Mouse (Mus musculus): Measurements from ENCODE around the gene Bcl11a. TPM values are rescaled to one million over a fixed set of nuclear protein-coding genes. Genes with fewer than 3 reads are reported as not detected.

Bcl11a gene
- total and polyA plus RNA-seq, 2 experiments from 2014 or later = 32.3 to 73.5 TPM

DNA sequence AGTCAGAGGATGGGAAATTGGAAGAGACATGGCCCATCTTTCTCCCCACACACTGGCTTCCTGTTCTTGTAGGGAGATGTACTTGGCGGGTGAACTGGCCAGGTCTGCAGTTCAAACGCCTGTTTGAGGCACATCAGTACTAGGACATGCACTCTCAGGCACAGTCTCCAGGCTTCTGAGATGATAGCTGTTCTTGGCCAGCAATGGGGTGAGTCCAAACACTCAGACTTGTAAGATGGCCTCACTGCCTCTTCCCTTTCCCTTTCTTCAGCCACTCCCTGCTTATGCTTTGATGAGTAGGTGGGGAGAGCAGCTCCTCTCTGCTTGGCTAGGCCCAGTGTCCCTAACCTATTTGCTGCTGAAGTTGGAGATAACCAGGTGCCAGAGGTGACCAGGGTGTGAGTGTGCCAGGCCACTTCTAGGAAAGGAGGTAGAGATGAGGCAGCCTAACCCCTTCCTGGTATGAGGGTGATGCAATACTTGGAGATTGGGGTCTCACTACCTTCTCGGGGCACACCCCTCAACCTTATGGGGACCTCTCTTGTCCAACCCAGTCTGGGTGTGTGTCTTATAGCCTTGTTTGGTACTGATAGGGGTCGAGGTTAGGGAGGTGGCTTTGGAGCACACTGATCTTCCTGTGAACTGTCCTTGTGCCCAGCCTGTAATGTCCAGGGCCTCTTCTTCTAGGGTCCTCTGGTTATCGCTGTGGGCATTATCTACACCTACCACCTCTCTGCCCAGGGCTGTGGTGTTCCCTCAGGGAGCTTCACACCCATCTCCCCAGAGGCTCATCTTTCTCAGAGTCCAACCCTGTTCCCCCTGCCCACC lies 51.7 kb downstream of the Bcl11a start:
- no peak overlapping the region for H3K4me2 ChIP-seq (ENCODE audit: low read depth, low read length)
- ATAC-seq (no peak), DNase-seq (ENCODE audit: low spot score) (no peak)
- H3K27me3 ChIP-seq (ENCODE audit: insufficient read depth, low read length) = no peaks in the 10 kb centered on the region
- no peaks in the 10 kb centered on the region for H3K36me3 ChIP-seq (ENCODE audit: insufficient read depth, low read length)
- no peak for TF ChIP-seq CTCF (IDR thresholded peaks at IDR 0.05; ENCODE audit: low read depth)
- H3K9ac ChIP-seq (replicated peaks; ENCODE audit: low read length) = no peak overlapping the region
- no peaks in the 10 kb centered on the region for H3K9me3 ChIP-seq (ENCODE audit: low read length)
- 94% methylated on average over 5 of the region's 5 CpGs for WGBS
- H3K4me3 ChIP-seq (ENCODE audit: low read length) = no peak overlapping the region
- peaks cover 4% of the 10 kb centered on the region; the same call in 1 of the 2 replicates for H3K4me1 ChIP-seq (ENCODE audit: insufficient read depth, low read length)
- H3K27ac ChIP-seq = no peak overlapping the region

DNA sequence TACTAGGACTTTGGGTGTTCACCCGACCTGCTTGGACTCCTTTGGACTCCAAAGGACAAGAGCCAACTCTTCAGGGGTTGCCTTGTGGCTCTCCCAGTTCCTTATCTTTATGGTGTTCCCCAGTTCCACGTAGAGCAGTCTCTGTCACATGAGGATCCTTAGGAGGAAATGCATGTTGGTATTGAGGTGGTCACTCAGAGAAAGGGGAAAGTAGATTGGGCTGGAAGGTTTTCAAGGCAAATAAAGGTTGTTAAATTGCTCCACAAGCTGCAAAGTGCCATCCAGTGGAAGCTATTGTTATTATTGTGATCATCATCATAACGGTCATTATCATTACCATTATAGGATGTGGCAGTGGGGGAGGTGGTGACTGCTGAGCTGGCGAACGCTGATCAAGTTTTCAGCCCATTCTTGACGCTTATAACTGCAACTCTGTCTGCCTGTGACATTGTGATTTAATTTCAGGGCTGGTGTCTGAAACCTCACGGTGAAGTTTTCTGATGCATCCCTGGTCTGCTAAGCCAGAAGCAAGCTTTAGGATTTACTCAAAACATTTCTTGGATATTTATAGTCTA lies 52.4 kb downstream of the Bcl11a start:
- DNase-seq (ENCODE audit: low spot score) = no peak
- no peak overlapping the region for H3K27ac ChIP-seq
- no peak for TF ChIP-seq CTCF (IDR thresholded peaks at IDR 0.05; ENCODE audit: low read depth)
- 57% methylated on average over 7 of the region's 7 CpGs for WGBS
- H3K36me3 ChIP-seq (ENCODE audit: insufficient read depth, low read length) = no peaks in the 10 kb centered on the region
- H3K4me1 ChIP-seq (ENCODE audit: insufficient read depth, low read length) = peaks cover 4% of the 10 kb centered on the region; the same call in 1 of the 2 replicates
- H3K4me2 ChIP-seq (ENCODE audit: low read depth, low read length) = no peak overlapping the region
- ATAC-seq = no peak
- no peaks in the 10 kb centered on the region for H3K27me3 ChIP-seq (ENCODE audit: insufficient read depth, low read length)
- no peaks in the 10 kb centered on the region for H3K9me3 ChIP-seq (ENCODE audit: low read length)
- no peak overlapping the region for H3K4me3 ChIP-seq (ENCODE audit: low read length)
- H3K9ac ChIP-seq (replicated peaks; ENCODE audit: low read length) = no peak overlapping the region

DNA sequence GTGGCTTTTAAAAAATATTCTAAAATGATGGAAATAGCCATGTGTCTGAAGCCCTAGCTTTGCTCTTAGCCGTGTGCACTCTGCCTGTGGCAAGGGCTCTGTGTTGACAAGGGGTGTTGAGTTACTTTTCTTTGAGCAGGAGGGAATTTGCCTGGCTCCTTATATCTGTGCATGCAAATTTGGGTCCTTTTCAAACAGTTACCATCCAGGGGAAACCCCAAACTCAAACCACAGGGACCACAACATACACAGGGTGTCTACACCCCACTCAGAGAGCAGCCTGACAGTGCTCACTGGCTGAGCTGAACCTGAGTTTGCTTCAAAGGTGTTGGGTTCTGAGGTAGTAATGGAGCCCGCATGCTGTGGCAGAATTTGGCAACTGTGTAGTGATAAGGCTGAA lies 54.0 kb downstream of the Bcl11a start:
- Histone ChIP-seq H3K4me3 (ENCODE audit: low read length) (no peak overlapping the region), H3K27ac (no peak overlapping the region), H3K9ac (replicated peaks; ENCODE audit: low read length) (no peak overlapping the region), H3K9me3 (ENCODE audit: low read length) (no peaks in the 10 kb centered on the region), H3K36me3 (ENCODE audit: insufficient read depth, low read length) (no peaks in the 10 kb centered on the region), H3K4me2 (ENCODE audit: low read depth, low read length) (no peak overlapping the region), H3K27me3 (ENCODE audit: insufficient read depth, low read length) (no peaks in the 10 kb centered on the region), H3K4me1 (ENCODE audit: insufficient read depth, low read length) (peaks cover 4% of the 10 kb centered on the region; the same call in 1 of the 2 replicates)
- DNase-seq (ENCODE audit: low spot score) (no peak), ATAC-seq (no peak)
- WGBS = 87% methylated on average over 2 of the region's 2 CpGs
- no peak for TF ChIP-seq CTCF (IDR thresholded peaks at IDR 0.05; ENCODE audit: low read depth)

DNA sequence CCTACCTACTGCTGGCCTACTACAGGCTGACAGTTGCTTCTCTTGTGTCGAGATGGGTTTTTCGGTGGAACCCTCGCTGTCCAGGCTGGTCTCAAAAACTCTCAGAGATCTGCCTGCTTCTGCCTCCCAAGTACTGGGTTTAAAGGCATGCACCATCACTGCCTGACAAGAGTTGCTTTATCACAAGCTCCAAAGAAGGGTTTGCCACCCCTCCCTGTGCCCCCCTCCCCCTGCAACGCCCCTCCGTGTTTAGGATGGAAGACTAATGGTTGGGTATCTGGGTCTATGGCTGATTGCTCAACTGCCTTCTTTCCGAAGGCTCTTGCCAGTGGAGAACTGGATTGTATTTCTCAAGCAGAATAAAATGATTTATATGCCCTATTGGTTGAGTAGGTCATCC lies 54.5 kb downstream of the Bcl11a start:
- Histone ChIP-seq H3K9me3 (ENCODE audit: low read length) (no peaks in the 10 kb centered on the region), H3K36me3 (ENCODE audit: insufficient read depth, low read length) (no peaks in the 10 kb centered on the region), H3K27ac (no peak overlapping the region), H3K27me3 (ENCODE audit: insufficient read depth, low read length) (no peaks in the 10 kb centered on the region), H3K4me1 (ENCODE audit: insufficient read depth, low read length) (peaks cover 4% of the 10 kb centered on the region; the same call in 1 of the 2 replicates), H3K4me2 (ENCODE audit: low read depth, low read length) (no peak overlapping the region), H3K4me3 (ENCODE audit: low read length) (no peak overlapping the region), H3K9ac (replicated peaks; ENCODE audit: low read length) (no peak overlapping the region)
- WGBS = 91% methylated on average over 6 of the region's 6 CpGs
- DNase-seq (ENCODE audit: low spot score) (no peak), ATAC-seq (no peak)
- TF ChIP-seq CTCF (IDR thresholded peaks at IDR 0.05; ENCODE audit: low read depth) = no peak

DNA sequence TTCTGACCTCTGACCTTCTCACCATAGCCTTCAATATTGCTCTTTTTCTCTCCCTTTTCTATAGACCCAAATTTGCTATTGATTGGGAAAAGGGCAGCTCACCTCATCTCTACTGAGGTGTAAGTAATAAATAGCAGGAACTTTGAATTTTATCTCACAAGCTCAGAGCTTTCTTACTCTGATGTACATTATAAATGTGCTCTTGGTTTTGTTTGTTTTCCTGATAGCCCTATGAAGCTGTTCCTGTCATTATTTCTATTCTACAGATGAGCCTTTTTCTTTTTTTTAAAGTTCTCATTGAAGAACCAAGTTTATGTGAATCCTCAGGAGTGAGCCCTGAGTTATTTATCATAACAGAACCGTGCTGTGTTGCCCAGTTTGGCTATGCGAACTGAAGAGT lies 55.0 kb downstream of the Bcl11a start:
- H3K4me2 ChIP-seq (ENCODE audit: low read depth, low read length) = no peak overlapping the region
- no peak for TF ChIP-seq CTCF (IDR thresholded peaks at IDR 0.05; ENCODE audit: low read depth)
- ATAC-seq (no peak), DNase-seq (ENCODE audit: low spot score) (no peak)
- no peaks in the 10 kb centered on the region for H3K27me3 ChIP-seq (ENCODE audit: insufficient read depth, low read length)
- H3K27ac ChIP-seq = no peak overlapping the region
- WGBS = 85% methylated on average over 2 of the region's 2 CpGs
- H3K36me3 ChIP-seq (ENCODE audit: insufficient read depth, low read length) = no peaks in the 10 kb centered on the region
- no peaks in the 10 kb centered on the region for H3K9me3 ChIP-seq (ENCODE audit: low read length)
- H3K9ac ChIP-seq (replicated peaks; ENCODE audit: low read length) = no peak overlapping the region
- peaks cover 4% of the 10 kb centered on the region; the same call in 1 of the 2 replicates for H3K4me1 ChIP-seq (ENCODE audit: insufficient read depth, low read length)
- no peak overlapping the region for H3K4me3 ChIP-seq (ENCODE audit: low read length)

DNA sequence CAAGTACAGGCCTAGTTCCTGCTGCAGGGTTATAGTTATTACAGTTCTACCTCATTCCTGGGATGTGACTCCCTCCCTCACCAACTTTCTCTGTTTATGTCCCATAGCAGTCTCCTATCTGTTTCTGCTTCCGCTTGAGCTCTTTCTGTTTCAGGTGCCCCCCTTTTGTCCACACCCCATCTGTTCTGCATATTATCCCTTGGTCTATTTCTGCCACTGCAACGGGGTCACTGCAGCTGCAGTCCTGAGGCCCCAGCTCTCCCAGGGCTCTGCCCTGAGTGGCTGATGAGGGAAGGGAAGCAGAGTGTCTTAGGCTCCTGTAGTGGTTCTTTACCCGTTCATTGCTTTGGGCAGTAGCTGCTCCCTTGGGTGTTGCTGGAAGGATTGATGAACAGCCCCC lies 55.6 kb downstream of the Bcl11a start:
- Histone ChIP-seq H3K9me3 (ENCODE audit: low read length) (no peaks in the 10 kb centered on the region), H3K4me1 (ENCODE audit: insufficient read depth, low read length) (peaks cover 4% of the 10 kb centered on the region; the same call in 1 of the 2 replicates), H3K4me2 (ENCODE audit: low read depth, low read length) (no peak overlapping the region), H3K36me3 (ENCODE audit: insufficient read depth, low read length) (no peaks in the 10 kb centered on the region), H3K27ac (no peak overlapping the region), H3K4me3 (ENCODE audit: low read length) (no peak overlapping the region), H3K9ac (replicated peaks; ENCODE audit: low read length) (no peak overlapping the region), H3K27me3 (ENCODE audit: insufficient read depth, low read length) (no peaks in the 10 kb centered on the region)
- ATAC-seq (no peak), DNase-seq (ENCODE audit: low spot score) (no peak)
- TF ChIP-seq CTCF (IDR thresholded peaks at IDR 0.05; ENCODE audit: low read depth) = no peak
- WGBS = 52% methylated on average over 3 of the region's 3 CpGs

DNA sequence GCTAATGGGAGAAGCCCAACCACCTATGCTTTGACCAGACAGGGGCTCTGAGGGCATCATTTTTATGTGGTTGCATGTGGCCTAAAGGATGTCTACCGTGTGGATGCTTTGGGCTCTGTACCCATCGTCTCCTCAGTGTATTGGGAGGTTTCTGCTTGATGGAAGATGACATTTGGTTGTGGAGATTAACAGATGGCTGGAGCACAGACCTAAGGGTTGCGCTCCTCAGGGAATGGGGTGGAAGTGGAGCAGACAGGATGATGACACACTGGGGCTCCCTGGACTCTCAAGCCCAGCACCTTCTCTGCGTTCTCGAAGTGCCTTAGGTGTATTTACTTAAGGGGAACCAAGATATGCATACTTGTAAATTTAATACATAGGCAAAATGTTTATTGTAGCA lies 56.1 kb downstream of the Bcl11a start:
- Histone ChIP-seq H3K36me3 (ENCODE audit: insufficient read depth, low read length) (no peaks in the 10 kb centered on the region), H3K9me3 (ENCODE audit: low read length) (no peaks in the 10 kb centered on the region), H3K4me1 (ENCODE audit: insufficient read depth, low read length) (peaks cover 4% of the 10 kb centered on the region; the same call in 1 of the 2 replicates), H3K4me3 (ENCODE audit: low read length) (no peak overlapping the region), H3K27me3 (ENCODE audit: insufficient read depth, low read length) (no peaks in the 10 kb centered on the region), H3K9ac (replicated peaks; ENCODE audit: low read length) (no peak overlapping the region), H3K27ac (no peak overlapping the region), H3K4me2 (ENCODE audit: low read depth, low read length) (no peak overlapping the region)
- ATAC-seq (peak; percentile 53; the same call in 1 of the 2 replicates), DNase-seq (ENCODE audit: low spot score) (no peak)
- TF ChIP-seq CTCF (IDR thresholded peaks at IDR 0.05; ENCODE audit: low read depth) = no peak
- 73% methylated on average over 5 of the region's 5 CpGs for WGBS
